8 mouse cellular contexts compared by ENCODE assay signal in genomic region chr17:34121172-34121878, GRCm38 (mm10). TPM values are rescaled to one million over a fixed set of nuclear protein-coding genes. Genes with fewer than 3 reads are reported as not detected.
DNase-seq lines count a peak whose midpoint lies in the region; ATAC-seq and TF ChIP-seq lines count a peak whose summit lies in the region.

No protein-coding gene starts in this region.

- H3K4me1 ChIP-seq in liver, adult 2 months (ENCODE audit: control insufficient read depth, insufficient read depth, low read length), result peaks cover 9% of the 10 kb centered on the region
- H3K4me1 ChIP-seq in embryonic facial prominence, embryonic 12.5 days, result peaks cover 17% of the 10 kb centered on the region
- H3K4me1 ChIP-seq in kidney, embryonic 15.5 days, result peaks cover 32% of the 10 kb centered on the region
- H3K4me1 ChIP-seq in limb, embryonic 15.5 days, result peaks cover 23% of the 10 kb centered on the region
- H3K4me1 ChIP-seq in stomach, embryonic 15.5 days, result peaks cover 22% of the 10 kb centered on the region

- no peaks in the 10 kb centered on the region for H3K27me3 ChIP-seq in liver, adult 2 months (ENCODE audit: control insufficient read depth, insufficient read depth, low read length)
- H3K27me3 ChIP-seq in embryonic facial prominence, embryonic 12.5 days, result no peaks in the 10 kb centered on the region
- no peaks in the 10 kb centered on the region for H3K27me3 ChIP-seq in kidney, embryonic 15.5 days
- H3K27me3 ChIP-seq in limb, embryonic 15.5 days, result no peaks in the 10 kb centered on the region
- H3K27me3 ChIP-seq in stomach, embryonic 15.5 days (replicated peaks), result no peaks in the 10 kb centered on the region

- H3K9me3 ChIP-seq in embryonic facial prominence, embryonic 12.5 days, result no peaks in the 10 kb centered on the region
- H3K9me3 ChIP-seq in kidney, embryonic 15.5 days (replicated peaks), result no peaks in the 10 kb centered on the region
- no peaks in the 10 kb centered on the region for H3K9me3 ChIP-seq in limb, embryonic 15.5 days
- H3K9me3 ChIP-seq in stomach, embryonic 15.5 days, result no peaks in the 10 kb centered on the region

- no peak; the same call in 1 of the 2 replicates for TF ChIP-seq POLR2A in liver, adult 2 months (IDR thresholded peaks at IDR 0.05; ENCODE audit: extremely low read depth, insufficient read depth, low read length)

- peak overlapping the region; percentile 94 for H3K4me2 ChIP-seq in embryonic facial prominence, embryonic 12.5 days (replicated peaks)
- peak overlapping the region; percentile 94 for H3K4me2 ChIP-seq in kidney, embryonic 15.5 days
- peak overlapping the region; percentile 61 for H3K4me2 ChIP-seq in limb, embryonic 15.5 days
- H3K4me2 ChIP-seq in stomach, embryonic 15.5 days, result peak overlapping the region; percentile 71

- peak; percentile 67 for ATAC-seq in embryonic facial prominence, embryonic 12.5 days (ENCODE audit: insufficient number of reproducible peaks, insufficient read depth, low FRiP score, low TSS enrichment)
- peak; percentile 72 for ATAC-seq in kidney, embryonic 15.5 days (replicated peaks; ENCODE audit: low FRiP score)
- peak; percentile 61 for ATAC-seq in limb, embryonic 15.5 days (ENCODE audit: insufficient number of reproducible peaks, low FRiP score, low TSS enrichment, low read depth)
- peak; percentile 17; the same call in 1 of the 2 replicates for ATAC-seq in stomach, embryonic 15.5 days (ENCODE audit: insufficient read depth, low FRiP score, low read depth)

- H3K27ac ChIP-seq in liver, adult 2 months (replicated peaks; ENCODE audit: insufficient read depth, low read depth, low read length), result peak overlapping the region; percentile 95
- peak overlapping the region; percentile 100 for H3K27ac ChIP-seq in embryonic facial prominence, embryonic 12.5 days
- peak overlapping the region; percentile 100 for H3K27ac ChIP-seq in kidney, embryonic 15.5 days
- peak overlapping the region; percentile 99 for H3K27ac ChIP-seq in limb, embryonic 15.5 days
- H3K27ac ChIP-seq in stomach, embryonic 15.5 days, result peak overlapping the region; percentile 100

- peak overlapping the region; percentile 90 for H3K4me3 ChIP-seq in liver, adult 2 months (ENCODE audit: insufficient read depth, low read depth, low read length)
- H3K4me3 ChIP-seq in embryonic facial prominence, embryonic 12.5 days, result peak overlapping the region; percentile 79
- H3K4me3 ChIP-seq in kidney, embryonic 15.5 days (replicated peaks), result peak overlapping the region; percentile 86
- H3K4me3 ChIP-seq in limb, embryonic 15.5 days, result peak overlapping the region; percentile 81
- H3K4me3 ChIP-seq in stomach, embryonic 15.5 days (replicated peaks), result peak overlapping the region; percentile 80

- H3K9ac ChIP-seq in liver, adult 2 months (ENCODE audit: low read depth, low read length), result peak overlapping the region; percentile 95
- peak overlapping the region; percentile 97 for H3K9ac ChIP-seq in embryonic facial prominence, embryonic 12.5 days
- H3K9ac ChIP-seq in kidney, embryonic 15.5 days, result peak overlapping the region; percentile 94
- peak overlapping the region; percentile 85 for H3K9ac ChIP-seq in limb, embryonic 15.5 days
- H3K9ac ChIP-seq in stomach, embryonic 15.5 days, result peak overlapping the region; percentile 89

- no peak for TF ChIP-seq CTCF in liver, adult 2 months (IDR thresholded peaks at IDR 0.05; ENCODE audit: low read depth, low read length)

- DNase-seq in liver, adult 2 months (ENCODE audit: extremely low read depth, low read depth, low spot score), result peak; percentile 69
- DNase-seq in liver, result no peak
- peak; percentile 93 for DNase-seq in heart, adult 9 months (ENCODE audit: low spot score in 2 of 2)
- DNase-seq in neural tube, embryonic 10.5 days (ENCODE audit: extremely low spot score, low spot score), result peak; percentile 88

- H3K36me3 ChIP-seq in liver, adult 2 months (ENCODE audit: control insufficient read depth, insufficient read depth, low read length), result peaks cover 19% of the 10 kb centered on the region
- peaks cover 22% of the 10 kb centered on the region for H3K36me3 ChIP-seq in embryonic facial prominence, embryonic 12.5 days
- peaks cover 22% of the 10 kb centered on the region for H3K36me3 ChIP-seq in kidney, embryonic 15.5 days
- H3K36me3 ChIP-seq in limb, embryonic 15.5 days, result peaks cover 22% of the 10 kb centered on the region
- H3K36me3 ChIP-seq in stomach, embryonic 15.5 days, result peaks cover 18% of the 10 kb centered on the region

- peaks cover 26% of the 10 kb centered on the region for H3K79me2 ChIP-seq in liver, adult 2 months (ENCODE audit: control insufficient read depth, insufficient read depth, low read length)

- WGBS in liver, adult 2 months, result under 1% methylated on average over 35 of the region's 35 CpGs
- under 1% methylated on average over 32 of the region's 35 CpGs for WGBS in embryonic facial prominence, embryonic 12.5 days
- WGBS in kidney, embryonic 15.5 days, result under 1% methylated on average over 34 of the region's 35 CpGs
- WGBS in limb, embryonic 15.5 days, result under 1% methylated on average over 35 of the region's 35 CpGs
- 0% methylated on average over 32 of the region's 35 CpGs for WGBS in stomach, embryonic 15.5 days

RNA-seq across cellular contexts. Expression of gene Brd2, which starts 1.1 kb away (rescaled TPM):
- 39.0 and 53.2 TPM in 2 replicates for total RNA-seq in liver, adult 2 months (2014; rRNA removed)
- 55.8 and 76.9 TPM in 2 replicates for polyA plus RNA-seq in liver, adult 2 months (2012; rRNA removed)
- 119 and 131 TPM in 2 replicates for polyA plus RNA-seq in embryonic facial prominence, embryonic 12.5 days (2016; fragmentation: Nextera tagmentation; extraction: Ambion mirVana)
- polyA plus RNA-seq in kidney, embryonic 15.5 days (2015; fragmentation: Nextera tagmentation; extraction: Ambion mirVana), result 135 and 140 TPM in 2 replicates
- 104 and 112 TPM in 2 replicates for polyA plus RNA-seq in limb, embryonic 15.5 days (2015; fragmentation: Nextera tagmentation; extraction: Ambion mirVana)
- 98.3 and 107 TPM in 2 replicates for polyA plus RNA-seq in stomach, embryonic 15.5 days (2015; fragmentation: Nextera tagmentation; extraction: Ambion mirVana)

RNA-seq across cellular contexts. Expression of gene H2-DMa, which starts 2.0 kb away (rescaled TPM):
- 7.1 and 8.5 TPM in 2 replicates for total RNA-seq in liver, adult 2 months (2014; rRNA removed)
- polyA plus RNA-seq in liver, adult 2 months (2012; rRNA removed), result 8.3 and 13.1 TPM in 2 replicates
- polyA plus RNA-seq in embryonic facial prominence, embryonic 12.5 days (2016; fragmentation: Nextera tagmentation; extraction: Ambion mirVana), result 12.3 and 16.7 TPM in 2 replicates
- polyA plus RNA-seq in kidney, embryonic 15.5 days (2015; fragmentation: Nextera tagmentation; extraction: Ambion mirVana), result 14.8 and 15.9 TPM in 2 replicates
- polyA plus RNA-seq in limb, embryonic 15.5 days (2015; fragmentation: Nextera tagmentation; extraction: Ambion mirVana), result 13.4 and 15.2 TPM in 2 replicates
- 10.8 and 12.1 TPM in 2 replicates for polyA plus RNA-seq in stomach, embryonic 15.5 days (2015; fragmentation: Nextera tagmentation; extraction: Ambion mirVana)

RNA-seq across cellular contexts. Expression of gene H2-DMb2, which starts 21.8 kb away (rescaled TPM):
- 0.74 and 1.7 TPM in 2 replicates for total RNA-seq in liver, adult 2 months (2014; rRNA removed)
- polyA plus RNA-seq in liver, adult 2 months (2012; rRNA removed), result 1.1 and 3.1 TPM in 2 replicates
- 0.19 and 0.42 TPM in 2 replicates for polyA plus RNA-seq in embryonic facial prominence, embryonic 12.5 days (2016; fragmentation: Nextera tagmentation; extraction: Ambion mirVana)
- 22.6 and 25.3 TPM in 2 replicates for polyA plus RNA-seq in kidney, embryonic 15.5 days (2015; fragmentation: Nextera tagmentation; extraction: Ambion mirVana)
- 0.37 and 0.38 TPM in 2 replicates for polyA plus RNA-seq in limb, embryonic 15.5 days (2015; fragmentation: Nextera tagmentation; extraction: Ambion mirVana)
- polyA plus RNA-seq in stomach, embryonic 15.5 days (2015; fragmentation: Nextera tagmentation; extraction: Ambion mirVana), result 0.58 and 0.87 TPM in 2 replicates

RNA-seq across cellular contexts. Expression of gene H2-Oa, which starts 29.2 kb away (rescaled TPM):
- 0.28 and 0.47 TPM in 2 replicates for total RNA-seq in liver, adult 2 months (2014; rRNA removed)
- 0.76 and 1.4 TPM in 2 replicates for polyA plus RNA-seq in liver, adult 2 months (2012; rRNA removed)
- 0.43 and 0.48 TPM in 2 replicates for polyA plus RNA-seq in embryonic facial prominence, embryonic 12.5 days (2016; fragmentation: Nextera tagmentation; extraction: Ambion mirVana)
- polyA plus RNA-seq in kidney, embryonic 15.5 days (2015; fragmentation: Nextera tagmentation; extraction: Ambion mirVana), result 0.39 and 0.64 TPM in 2 replicates
- polyA plus RNA-seq in limb, embryonic 15.5 days (2015; fragmentation: Nextera tagmentation; extraction: Ambion mirVana), result 0.61 and 0.79 TPM in 2 replicates
- 0.79 and 1.2 TPM in 2 replicates for polyA plus RNA-seq in stomach, embryonic 15.5 days (2015; fragmentation: Nextera tagmentation; extraction: Ambion mirVana)

RNA-seq across cellular contexts. Expression of gene H2-DMb1, which starts 31.5 kb away (rescaled TPM):
- total RNA-seq in liver, adult 2 months (2014; rRNA removed), result 4.2 and 6.6 TPM in 2 replicates
- 8.3 and 14.5 TPM in 2 replicates for polyA plus RNA-seq in liver, adult 2 months (2012; rRNA removed)
- polyA plus RNA-seq in embryonic facial prominence, embryonic 12.5 days (2016; fragmentation: Nextera tagmentation; extraction: Ambion mirVana), result 2.0 and 2.4 TPM in 2 replicates
- 4.9 and 6.0 TPM in 2 replicates for polyA plus RNA-seq in kidney, embryonic 15.5 days (2015; fragmentation: Nextera tagmentation; extraction: Ambion mirVana)
- polyA plus RNA-seq in limb, embryonic 15.5 days (2015; fragmentation: Nextera tagmentation; extraction: Ambion mirVana), result 2.6 and 3.3 TPM in 2 replicates
- 2.2 and 2.8 TPM in 2 replicates for polyA plus RNA-seq in stomach, embryonic 15.5 days (2015; fragmentation: Nextera tagmentation; extraction: Ambion mirVana)

Comparison
In these comparisons a context has a peak if more than half of its experiments do, and no peak if none do; other contexts are left out.
1. ATAC-seq: peak in every context shown above with its lines; median percentile 72 in kidney, embryonic 15.5 days; 67 in embryonic facial prominence, embryonic 12.5 days; 61 in limb, embryonic 15.5 days; 17 in stomach, embryonic 15.5 days.